Mouse (Mus musculus) embryonic fibroblast, embryonic 13.5 days (primary cell): ENCODE results near the gene Pcgf6.
A peak's percentile ranks its signal among the peaks of the same experiment; 100 is the strongest.

Experiments used
- CTCF ChIP-seq: IDR thresholded peaks from 2 replicates; pipeline ENCODE4 v1.5.1; 2011; ENCODE audit warnings: mild to moderate bottlenecking, control low read depth, low read length, moderate library complexity, borderline replicate concordance; ENCODE audit not compliant: insufficient read depth
- POLR2A ChIP-seq: IDR thresholded peaks from 2 replicates; pipeline ENCODE4 v1.6.1; 2011; ENCODE audit warnings: low read depth, mild to moderate bottlenecking, control low read depth, low read length, moderate library complexity

DNA sequence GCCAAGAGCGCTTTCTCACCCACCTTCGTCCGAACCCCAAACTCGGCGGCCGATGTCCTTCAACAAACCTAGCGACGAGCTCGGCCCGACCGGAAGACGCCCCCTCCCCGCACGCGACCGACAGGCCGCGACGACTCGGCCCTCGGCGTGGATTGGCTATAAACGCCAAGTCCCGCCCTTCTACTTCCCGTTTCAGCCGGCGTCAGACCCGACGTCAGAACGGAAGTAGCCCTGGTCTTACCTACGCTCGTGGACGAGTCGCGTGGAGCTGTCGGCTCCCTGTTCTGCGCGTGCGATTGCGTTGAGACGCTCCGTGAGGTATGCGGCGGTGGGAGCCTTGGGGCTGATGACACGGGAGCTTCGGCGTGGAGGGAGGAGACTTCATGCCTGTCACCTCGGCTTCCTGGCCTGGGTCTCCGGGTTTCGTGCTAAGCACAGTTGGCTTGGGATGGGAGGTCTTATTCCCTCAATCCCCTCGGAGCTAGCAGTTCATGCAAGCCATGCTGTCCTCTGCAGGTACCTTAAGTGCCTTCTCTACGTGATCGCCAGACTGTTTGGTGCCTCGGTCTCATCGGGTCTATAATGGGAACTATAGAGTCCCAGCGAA lies 39.9 kb upstream of the Pcgf6 start, which contains the start of the genes Usmg5 and Pdcd11:
- no peak for TF ChIP-seq CTCF
- peak; percentile 96 for TF ChIP-seq POLR2A
